Mouse (Mus musculus): Measurements from ENCODE around the gene Olfr329-ps. TPM values are rescaled to one million over a fixed set of nuclear protein-coding genes. Genes with fewer than 3 reads are reported as not detected.
"Not testable (repeated sequence)": the region's sequence is repeated elsewhere in the genome, so short reads cannot be mapped to it uniquely, and the experiment has no call there.

The Olfr329-ps gene
- polyA plus RNA-seq, 1 experiment, result not detected

DNA sequence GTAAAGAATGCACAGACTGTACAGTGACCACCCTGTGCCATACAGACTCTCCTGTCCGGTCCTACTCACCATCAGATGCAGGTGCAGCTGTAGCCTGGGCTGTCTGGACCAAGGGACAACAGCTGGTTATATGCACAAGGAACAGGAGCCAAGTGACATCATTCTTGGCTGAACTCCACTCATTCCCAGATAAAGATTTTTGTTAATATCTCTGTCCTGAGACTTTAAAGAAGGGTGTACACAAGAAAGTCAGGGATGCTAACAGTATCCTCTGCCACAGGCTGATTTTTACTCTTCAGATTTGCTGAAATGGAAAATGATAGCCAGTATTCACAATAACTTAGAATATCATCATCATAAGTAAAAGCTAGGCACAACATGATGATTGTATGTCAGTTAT is 9.3 kb upstream of the Olfr329-ps start, which contains the start of gene Olfr328:
Olfr328 (minus strand) TSS at position 101 of the 400 bp plus-strand sequence.
- no peak for DNase-seq
- no peaks in the 10 kb centered on the region for H3K4me1 ChIP-seq (ENCODE audit: control insufficient read depth, insufficient read depth, low read length)

DNA sequence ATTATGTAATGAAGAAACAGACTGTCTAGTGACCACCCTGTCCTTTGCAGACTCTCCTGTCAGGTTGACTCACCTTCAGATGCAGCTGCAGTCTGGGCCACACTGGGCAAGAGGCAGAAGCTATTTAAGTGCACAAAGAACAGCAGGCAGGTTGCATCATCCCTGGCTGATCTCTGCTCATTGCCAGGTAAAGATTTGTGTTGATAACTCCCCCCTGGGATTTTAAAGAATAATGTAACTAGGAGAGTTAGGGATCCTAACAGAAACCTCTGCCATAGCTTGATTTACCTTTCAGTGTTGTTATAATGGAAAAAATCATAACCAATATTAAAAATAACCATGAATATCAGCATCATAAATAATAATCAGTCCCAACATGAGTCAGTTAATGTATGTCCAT is 11.5 kb downstream of the Olfr329-ps start, which contains the start of gene Olfr330:
Olfr330 (minus strand) TSS at position 101 of the 400 bp plus-strand sequence.
- H3K27me3 ChIP-seq (replicated peaks; ENCODE audit: control insufficient read depth, insufficient read depth, low read length); H3K4me1 ChIP-seq (ENCODE audit: control insufficient read depth, insufficient read depth, low read length); H3K27ac ChIP-seq (ENCODE audit: insufficient read depth, low read depth, low read length); H3K4me3 ChIP-seq (ENCODE audit: insufficient read depth, low read depth, low read length); DNase-seq; H3K36me3 ChIP-seq (ENCODE audit: control insufficient read depth, insufficient read depth, low read length): not testable (repeated sequence)

More for the DNA sequence above, 9.3 kb upstream of the Olfr329-ps start, which contains the start of gene Olfr328:
- Histone ChIP-seq H3K36me3 (ENCODE audit: control insufficient read depth, insufficient read depth, low read length) (no peaks in the 10 kb centered on the region), H3K27ac (ENCODE audit: insufficient read depth, low read depth, low read length) (no peak within 1 kb of the TSS), H3K4me3 (ENCODE audit: insufficient read depth, low read depth, low read length) (no peak within 1 kb of the TSS), H3K27me3 (replicated peaks; ENCODE audit: control insufficient read depth, insufficient read depth, low read length) (no peaks in the 10 kb centered on the region)
- TF ChIP-seq POLR2A (IDR thresholded peaks at IDR 0.05; ENCODE audit: low read depth, low read length) (no peak), CTCF (conservative IDR thresholded peaks at IDR 0.05; ENCODE audit: insufficient read depth, insufficient read length, low read depth, low read length) (no peak)
- WGBS, result 88% methylated on average over 1 of the region's 1 CpGs

DNA sequence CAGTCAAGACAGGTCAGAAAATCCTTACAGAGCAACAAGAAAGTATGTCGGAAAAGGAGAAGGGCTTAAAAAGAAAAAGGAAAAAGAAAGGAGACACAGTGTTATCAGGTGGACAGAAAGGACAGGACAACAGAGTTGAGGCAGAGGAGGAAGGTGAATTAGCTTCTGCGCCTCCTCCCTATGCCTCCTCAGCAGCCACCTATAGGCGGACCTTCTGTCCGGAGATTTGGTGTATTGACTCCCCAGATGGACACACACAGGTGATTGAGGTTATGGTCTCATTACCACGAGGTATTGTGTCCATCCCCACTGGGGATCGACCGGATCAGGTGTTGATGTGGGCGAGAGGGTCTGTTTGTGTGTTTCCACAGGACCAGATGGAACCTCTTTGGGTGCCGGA is 26.5 kb downstream of the Olfr329-ps start:
- not testable (repeated sequence) for H3K27ac ChIP-seq (ENCODE audit: insufficient read depth, low read depth, low read length); H3K27me3 ChIP-seq (replicated peaks; ENCODE audit: control insufficient read depth, insufficient read depth, low read length); H3K4me3 ChIP-seq (ENCODE audit: insufficient read depth, low read depth, low read length); H3K4me1 ChIP-seq (ENCODE audit: control insufficient read depth, insufficient read depth, low read length); H3K36me3 ChIP-seq (ENCODE audit: control insufficient read depth, insufficient read depth, low read length)
- WGBS, result 92% methylated on average over 9 of the region's 9 CpGs
- peak; percentile 16 for DNase-seq

DNA sequence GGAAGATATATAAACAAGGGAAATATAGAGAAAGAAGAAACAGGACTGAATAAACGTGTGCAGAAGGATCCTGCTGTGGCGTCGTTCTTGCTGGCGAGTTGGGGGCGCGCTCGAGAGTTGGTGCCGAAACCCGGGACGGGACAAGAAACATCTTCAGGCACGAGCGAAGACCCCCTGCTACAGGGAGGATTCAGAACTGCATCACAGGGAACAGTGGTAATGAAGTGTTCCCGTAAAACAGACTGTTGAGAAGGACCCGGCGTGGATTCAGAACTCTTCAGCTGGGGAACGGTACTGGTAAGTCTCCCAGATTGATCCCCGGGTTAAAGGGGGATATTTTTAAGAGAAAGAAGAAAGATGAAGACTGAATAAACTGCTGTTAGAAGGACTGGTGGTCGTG is 27.3 kb downstream of the Olfr329-ps start:
- not testable (repeated sequence) for H3K4me1 ChIP-seq (ENCODE audit: control insufficient read depth, insufficient read depth, low read length); H3K27ac ChIP-seq (ENCODE audit: insufficient read depth, low read depth, low read length); H3K4me3 ChIP-seq (ENCODE audit: insufficient read depth, low read depth, low read length); H3K27me3 ChIP-seq (replicated peaks; ENCODE audit: control insufficient read depth, insufficient read depth, low read length); H3K36me3 ChIP-seq (ENCODE audit: control insufficient read depth, insufficient read depth, low read length)
- 94% methylated on average over 18 of the region's 18 CpGs for WGBS
- DNase-seq, result peak; percentile 58

GRCm38 (mm10) chr11:58509058-58509457 is 37.2 kb downstream of the Olfr329-ps start:
- H3K4me1 ChIP-seq (ENCODE audit: control insufficient read depth, insufficient read depth, low read length); DNase-seq; H3K27me3 ChIP-seq (replicated peaks; ENCODE audit: control insufficient read depth, insufficient read depth, low read length); H3K4me3 ChIP-seq (ENCODE audit: insufficient read depth, low read depth, low read length); H3K36me3 ChIP-seq (ENCODE audit: control insufficient read depth, insufficient read depth, low read length); H3K27ac ChIP-seq (ENCODE audit: insufficient read depth, low read depth, low read length): not testable (repeated sequence)
- WGBS, result 86% methylated on average over 19 of the region's 19 CpGs

DNA sequence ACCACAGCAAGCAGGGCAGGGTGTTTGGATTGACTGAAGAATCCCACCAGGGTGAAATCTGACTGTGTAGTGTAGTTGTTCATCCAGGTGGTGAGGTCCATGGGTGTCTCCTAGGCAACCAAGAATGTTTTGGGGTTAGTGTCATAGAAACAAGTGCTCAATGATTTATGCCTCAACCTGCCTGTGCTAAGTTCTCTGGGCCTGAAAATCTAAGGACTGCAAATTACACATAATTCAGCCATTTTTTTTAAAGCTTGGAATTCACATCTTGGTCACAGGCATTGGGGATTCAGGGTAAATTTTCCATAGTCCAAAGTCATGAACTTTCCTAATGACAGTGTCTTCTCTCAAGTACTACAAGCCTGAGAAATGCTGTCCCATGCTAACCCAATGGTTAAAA is 43.8 kb downstream of the Olfr329-ps start, which contains the start of gene Olfr331:
Olfr331 (minus strand) TSS at position 101 of the 400 bp plus-strand sequence.
- not testable (repeated sequence) for DNase-seq; H3K4me3 ChIP-seq (ENCODE audit: insufficient read depth, low read depth, low read length)

GRCm38 (mm10) chr11:58499290-58499689 is 46.9 kb downstream of the Olfr329-ps start:
- Histone ChIP-seq H3K36me3 (ENCODE audit: control insufficient read depth, insufficient read depth, low read length) (no peaks in the 10 kb centered on the region), H3K4me3 (ENCODE audit: insufficient read depth, low read depth, low read length) (no peak overlapping the region), H3K4me1 (ENCODE audit: control insufficient read depth, insufficient read depth, low read length) (no peaks in the 10 kb centered on the region), H3K27me3 (replicated peaks; ENCODE audit: control insufficient read depth, insufficient read depth, low read length) (no peaks in the 10 kb centered on the region), H3K27ac (ENCODE audit: insufficient read depth, low read depth, low read length) (no peak overlapping the region)
- no peak for DNase-seq
- 35% methylated on average over 3 of the region's 3 CpGs for WGBS
- TF ChIP-seq CTCF (conservative IDR thresholded peaks at IDR 0.05; ENCODE audit: insufficient read depth, insufficient read length, low read depth, low read length), result no peak
- TF ChIP-seq POLR2A (IDR thresholded peaks at IDR 0.05; ENCODE audit: low read depth, low read length), result no peak

More for the DNA sequence above, 43.8 kb downstream of the Olfr329-ps start, which contains the start of gene Olfr331:
- H3K4me1 ChIP-seq (ENCODE audit: control insufficient read depth, insufficient read depth, low read length); H3K27ac ChIP-seq (ENCODE audit: insufficient read depth, low read depth, low read length); H3K27me3 ChIP-seq (replicated peaks; ENCODE audit: control insufficient read depth, insufficient read depth, low read length); H3K36me3 ChIP-seq (ENCODE audit: control insufficient read depth, insufficient read depth, low read length): not testable (repeated sequence)

DNA sequence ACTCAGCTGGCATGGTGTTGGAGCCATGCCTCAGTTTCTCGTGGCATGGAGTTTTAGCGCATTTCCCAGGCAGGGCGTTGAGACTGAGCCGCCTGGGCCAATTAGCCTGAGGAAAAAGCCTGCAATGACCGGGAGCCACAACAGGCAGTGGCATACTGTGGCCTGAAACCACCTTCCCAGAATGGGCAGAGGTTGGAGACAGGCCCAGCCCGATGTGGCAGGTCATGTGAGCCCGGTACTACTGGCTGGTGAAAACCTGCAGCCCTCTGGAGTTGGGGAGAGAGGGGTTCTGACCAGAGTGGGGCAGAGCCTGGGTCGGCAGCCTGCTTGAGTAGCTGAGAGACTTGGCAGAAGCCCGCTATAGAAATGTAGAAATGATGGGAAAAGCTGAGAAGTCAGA is 47.5 kb downstream of the Olfr329-ps start:
- Histone ChIP-seq H3K4me3 (ENCODE audit: insufficient read depth, low read depth, low read length) (no peak overlapping the region), H3K4me1 (ENCODE audit: control insufficient read depth, insufficient read depth, low read length) (no peaks in the 10 kb centered on the region), H3K27ac (ENCODE audit: insufficient read depth, low read depth, low read length) (no peak overlapping the region), H3K27me3 (replicated peaks; ENCODE audit: control insufficient read depth, insufficient read depth, low read length) (no peaks in the 10 kb centered on the region), H3K36me3 (ENCODE audit: control insufficient read depth, insufficient read depth, low read length) (no peaks in the 10 kb centered on the region)
- 80% methylated on average over 9 of the region's 9 CpGs for WGBS
- DNase-seq, result no peak
- TF ChIP-seq CTCF (conservative IDR thresholded peaks at IDR 0.05; ENCODE audit: insufficient read depth, insufficient read length, low read depth, low read length) (no peak), POLR2A (IDR thresholded peaks at IDR 0.05; ENCODE audit: low read depth, low read length) (no peak)
